Mouse (Mus musculus) lung, postnatal 4 days (tissue): Measurements from ENCODE around the gene Ssbp2.

Experiments used
- DNase-seq, 2 experiments: peaks; one replicate each; pipeline ENCODE4 v3.0.0; 2021

The Ssbp2 gene

GRCm38 (mm10) chr13:91461711-91462351, 1.7 kb downstream of the Ssbp2 start:
- DNase-seq = peak; percentile 45 to 60

- DNase-seq = no peak
Observed at GRCm38 (mm10) chr13:91462395-91462794, 2.3 kb downstream of the Ssbp2 start.

DNA sequence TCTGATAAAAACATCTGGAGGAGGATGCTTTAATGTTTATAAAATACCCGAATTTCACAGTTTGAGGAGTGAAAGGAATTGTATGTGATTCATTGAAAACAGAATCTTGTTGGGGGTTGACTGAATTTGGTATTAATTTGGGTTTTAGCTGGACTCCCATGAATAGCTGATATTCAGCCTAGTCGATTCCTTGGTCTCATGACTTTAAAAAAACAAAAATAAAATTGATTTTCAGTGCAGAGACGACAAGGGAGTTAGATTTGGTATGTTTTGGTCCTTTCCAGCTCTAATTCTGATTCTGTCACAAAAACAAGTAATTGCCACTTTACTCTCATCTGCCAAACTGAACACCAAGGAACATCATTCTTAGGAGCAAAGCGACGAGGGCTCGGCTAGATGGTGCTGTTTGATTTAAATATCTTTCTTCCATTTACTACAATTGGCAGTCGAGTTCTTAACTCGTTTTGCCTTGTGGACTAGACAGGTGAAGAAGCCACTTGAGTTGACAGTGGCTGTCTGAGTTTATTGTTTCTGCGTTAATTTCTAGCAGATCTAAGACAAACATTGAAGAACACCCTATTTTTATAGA, 2.9 kb downstream of the Ssbp2 start:
- DNase-seq = peak in 1 of 2 experiments; percentile 15

GRCm38 (mm10) chr13:91465002-91465715, 5.1 kb downstream of the Ssbp2 start:
- DNase-seq = no peak

DNA sequence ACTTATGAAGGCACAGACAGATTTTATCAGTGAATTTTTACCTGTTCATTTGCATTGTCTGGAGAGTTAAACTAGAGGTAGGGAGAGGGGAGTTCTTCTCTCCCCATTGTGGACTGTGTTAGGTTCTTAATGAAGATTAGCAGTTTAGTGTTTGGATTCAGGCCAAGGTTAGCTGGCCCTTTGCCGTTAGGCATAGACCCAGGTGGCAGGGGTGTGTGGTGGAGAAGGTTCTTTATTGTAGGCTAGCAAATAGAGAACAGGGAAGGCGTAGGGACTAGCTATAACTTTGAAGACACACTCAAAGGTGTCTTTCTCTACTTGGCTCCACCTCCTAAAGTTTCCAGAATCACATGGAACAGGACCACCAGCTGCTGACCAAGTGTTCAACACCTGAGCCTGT, 11.5 kb downstream of the Ssbp2 start:
- DNase-seq = no peak

GRCm38 (mm10) chr13:91471980-91472379, 11.9 kb downstream of the Ssbp2 start:
- no peak for DNase-seq

- peak in 1 of 2 experiments; percentile 18 for DNase-seq
Observed at GRCm38 (mm10) chr13:91473527-91473926, 13.4 kb downstream of the Ssbp2 start.

DNA sequence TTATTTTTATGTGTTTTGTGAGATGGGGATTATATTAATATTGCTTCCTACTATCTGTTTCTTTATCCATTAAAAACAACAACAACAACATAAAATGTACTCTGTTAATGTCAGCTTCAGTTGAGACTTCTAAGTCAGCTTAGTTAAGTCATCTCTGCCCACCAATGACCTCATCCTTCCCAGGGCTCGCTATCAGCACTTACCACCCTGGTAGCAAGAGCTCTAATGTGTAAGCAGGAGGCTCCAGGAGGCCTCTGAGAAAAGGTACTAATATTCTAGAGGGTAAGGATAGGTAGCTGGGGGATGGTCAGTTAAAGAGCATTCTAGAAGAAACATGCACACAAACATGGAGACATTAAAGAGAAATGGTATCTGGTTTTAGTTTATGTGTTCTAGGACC, 13.9 kb downstream of the Ssbp2 start:
- no peak for DNase-seq

GRCm38 (mm10) chr13:91475888-91476287, 15.8 kb downstream of the Ssbp2 start:
- no peak for DNase-seq

GRCm38 (mm10) chr13:91476596-91477100, 16.6 kb downstream of the Ssbp2 start:
- no peak for DNase-seq

DNA sequence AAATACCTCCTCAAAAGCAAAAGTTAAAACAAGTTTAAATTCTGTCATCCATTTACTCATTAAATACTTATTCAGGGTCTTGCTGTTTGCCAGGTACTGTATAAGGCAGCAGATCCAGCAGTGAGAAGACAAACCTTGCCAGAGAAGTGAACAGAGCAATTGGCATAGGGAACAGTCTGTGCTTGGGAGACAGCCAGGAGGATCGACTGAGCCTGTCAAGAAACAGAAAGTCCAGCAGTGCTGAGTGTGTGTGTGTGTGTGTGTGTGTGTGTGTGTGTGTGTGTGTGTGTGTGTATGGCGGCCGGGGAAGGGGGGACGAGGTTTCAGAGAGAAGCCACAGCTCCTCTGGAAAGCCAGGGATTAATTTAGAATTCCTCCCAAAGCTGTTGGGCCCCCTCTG, 17.9 kb downstream of the Ssbp2 start:
- peak; percentile 21 to 42 for DNase-seq

- DNase-seq = no peak
Observed at GRCm38 (mm10) chr13:91484303-91484702, 24.2 kb downstream of the Ssbp2 start.

GRCm38 (mm10) chr13:91492133-91492532, 32.0 kb downstream of the Ssbp2 start:
- DNase-seq = no peak

GRCm38 (mm10) chr13:91497055-91497454, 37.0 kb downstream of the Ssbp2 start:
- no peak for DNase-seq

DNA sequence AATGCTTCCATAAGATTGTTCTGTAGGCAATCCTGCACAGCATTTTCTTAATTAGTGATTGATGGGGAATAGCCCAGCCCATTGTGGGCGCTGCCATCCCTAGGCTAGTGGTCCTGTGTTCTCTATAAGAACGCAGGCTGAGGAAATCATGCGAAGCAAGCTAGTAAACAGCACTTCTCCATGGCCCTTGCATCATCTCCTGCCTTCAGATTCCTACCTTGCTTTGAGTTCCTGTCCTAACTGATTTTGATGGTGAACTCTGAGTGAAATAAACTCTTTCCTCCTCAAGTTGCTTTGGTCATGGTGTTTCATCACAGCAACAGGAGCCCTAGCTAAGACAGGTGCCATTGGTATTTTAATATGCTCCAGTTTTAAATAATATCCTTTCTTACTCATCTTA, 41.7 kb downstream of the Ssbp2 start:
- DNase-seq = no peak

DNA sequence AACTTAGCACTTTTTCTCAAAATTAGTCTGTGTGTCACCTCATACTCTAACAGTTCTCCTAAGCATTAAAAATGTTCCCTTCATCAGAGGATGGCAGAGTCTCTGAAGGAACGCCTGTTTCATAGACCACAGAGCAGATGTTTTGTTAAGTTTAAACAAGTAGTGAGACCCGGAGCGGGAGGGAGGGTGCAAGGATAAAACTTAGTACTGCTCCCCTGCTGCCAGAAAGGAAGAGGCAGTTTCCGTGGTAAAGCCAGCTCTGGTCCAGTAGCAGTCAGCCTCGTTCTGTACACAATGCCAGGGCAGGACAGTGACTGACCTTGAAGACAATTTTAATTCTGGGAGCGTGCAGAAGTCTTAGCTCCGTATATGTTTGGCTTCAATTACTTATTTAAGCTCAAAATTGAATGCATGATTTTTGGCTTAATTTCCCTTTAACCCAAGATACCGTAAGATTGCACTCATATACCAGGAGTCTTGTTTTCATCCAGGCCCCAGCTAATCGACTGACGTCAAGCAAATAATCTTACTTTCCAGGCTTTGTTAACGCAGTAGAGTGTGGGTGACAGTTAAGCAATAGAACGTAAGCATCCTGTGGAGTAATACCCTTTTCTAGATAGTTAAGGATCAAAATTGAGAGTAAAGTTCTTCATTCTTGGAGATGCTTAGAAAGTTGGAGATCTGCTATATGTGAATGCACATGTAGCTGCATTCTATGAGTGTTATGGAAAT, 42.7 kb downstream of the Ssbp2 start:
- no peak for DNase-seq

DNA sequence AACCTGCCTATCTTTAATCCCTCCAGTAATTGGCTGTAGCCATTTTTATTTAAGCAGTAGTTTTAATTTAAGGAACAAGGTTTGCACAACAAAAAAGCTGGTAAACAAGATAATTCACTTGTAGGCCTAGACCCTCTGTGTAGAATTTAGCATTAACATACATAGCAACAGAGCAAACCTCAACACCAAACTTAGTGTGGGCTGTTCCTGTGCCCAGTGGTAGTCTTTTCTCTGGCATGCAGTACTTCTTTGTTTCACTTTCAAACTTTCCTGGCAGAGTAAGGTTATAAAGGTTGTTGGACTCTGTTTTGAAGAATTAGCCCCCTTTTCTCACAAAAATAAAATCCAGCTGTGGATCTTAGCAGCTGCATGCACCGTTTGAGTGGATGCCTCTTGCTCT, 48.9 kb downstream of the Ssbp2 start:
- no peak for DNase-seq

DNA sequence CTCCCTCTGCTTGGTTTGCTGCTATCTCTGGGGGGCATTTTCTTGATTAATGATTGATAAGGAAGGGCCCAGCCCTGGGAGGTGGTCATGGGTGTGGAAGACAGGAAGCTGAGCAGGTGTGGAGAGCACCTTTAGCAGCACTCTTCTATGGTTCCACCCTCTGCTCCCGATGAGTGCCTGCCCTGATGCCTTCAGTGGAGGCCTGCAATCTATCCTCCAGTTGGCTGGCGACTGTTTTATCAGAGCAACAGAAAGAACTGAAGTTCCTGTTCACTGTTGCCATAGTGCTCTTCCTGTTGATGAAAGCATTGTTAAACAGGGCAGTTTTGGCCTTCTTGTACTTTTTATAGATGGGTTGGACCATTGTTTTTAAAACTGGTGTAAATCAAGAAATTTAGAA, 49.4 kb downstream of the Ssbp2 start:
- DNase-seq = no peak

GRCm38 (mm10) chr13:91514979-91515378, 54.9 kb downstream of the Ssbp2 start:
- no peak for DNase-seq

DNA sequence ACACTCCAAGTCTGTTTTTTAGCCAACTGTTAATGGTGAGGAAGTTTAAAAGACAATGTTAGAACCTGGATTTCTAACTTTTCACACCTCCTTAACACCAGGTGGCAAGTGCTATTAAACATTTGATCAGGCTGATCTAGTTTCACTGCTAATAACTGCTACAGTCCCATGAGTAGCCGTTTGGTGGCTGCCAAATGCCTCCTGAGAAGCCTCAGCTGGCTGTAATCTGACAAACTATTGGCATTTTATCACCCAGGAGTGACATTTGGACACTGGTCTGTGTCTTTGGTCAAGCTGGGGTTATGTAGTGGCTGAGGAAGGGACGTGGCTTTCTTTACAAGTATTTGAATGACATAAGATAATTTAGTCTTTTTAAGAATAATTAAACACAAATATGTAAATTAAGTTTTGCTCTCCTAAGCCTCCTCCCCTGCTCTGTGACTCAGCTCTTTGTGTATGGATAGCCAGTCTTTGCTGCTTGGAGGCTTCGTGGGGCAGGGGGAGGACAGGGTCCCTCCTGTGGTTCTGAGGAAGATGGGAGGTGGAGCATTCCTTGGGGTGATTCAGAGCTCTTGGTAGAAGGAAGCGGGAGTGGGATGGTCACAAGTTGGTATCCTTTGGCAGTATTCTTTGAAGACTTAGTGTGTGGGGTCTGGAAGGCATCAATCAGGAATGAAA, 60.1 kb downstream of the Ssbp2 start:
- DNase-seq = no peak

DNA sequence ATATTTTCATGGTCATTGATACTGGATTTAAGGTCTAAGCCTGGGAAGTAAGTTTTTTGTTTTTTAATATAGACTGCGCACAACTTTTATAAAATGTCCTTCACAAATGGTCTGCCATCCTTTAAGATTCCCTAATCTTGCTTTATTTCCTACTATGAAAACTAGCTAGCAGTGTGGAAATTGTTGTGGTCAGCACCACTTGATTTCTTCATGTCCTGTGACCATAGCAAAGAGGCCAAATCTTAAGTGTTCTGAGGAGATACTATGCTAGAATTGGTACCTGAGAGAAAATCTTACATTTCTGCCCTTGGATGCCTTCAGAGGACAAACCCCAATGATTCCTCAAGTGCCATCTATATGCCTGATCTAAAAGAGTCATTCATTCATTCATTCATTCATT, 60.9 kb downstream of the Ssbp2 start:
- no peak for DNase-seq

- DNase-seq = no peak
Observed at GRCm38 (mm10) chr13:91526058-91526457, 66.0 kb downstream of the Ssbp2 start.

DNA sequence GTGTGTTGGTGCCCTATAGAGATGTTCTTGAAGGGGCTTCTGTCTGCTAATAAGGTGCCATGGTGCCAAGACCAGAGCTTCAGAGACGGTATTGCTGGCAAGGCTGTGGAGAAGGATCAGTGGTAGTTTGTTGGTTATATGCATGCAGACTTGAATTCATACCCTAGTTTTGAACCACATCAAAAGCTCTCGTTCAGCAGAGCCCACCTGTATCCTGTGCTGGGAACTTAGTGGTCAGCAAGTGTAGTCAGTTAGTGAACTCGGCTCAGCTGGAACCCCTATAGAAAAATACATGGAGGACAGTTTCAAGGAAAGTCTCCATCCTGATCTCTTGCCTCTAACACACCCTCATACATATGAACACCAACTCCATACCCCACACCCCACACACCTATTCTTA, 69.7 kb downstream of the Ssbp2 start:
- no peak for DNase-seq
